In genomic region chr2:21142204-21142580, GRCm38 (mm10) we compare ENCODE assay signal across 8 mouse cellular contexts.
A peak's percentile ranks its signal among the peaks of the same experiment; 100 is the strongest.
DNase-seq lines count a peak whose midpoint lies in the region; ATAC-seq and TF ChIP-seq lines count a peak whose summit lies in the region.

No protein-coding gene starts in this region.

- H3K27ac ChIP-seq in cerebellum, adult 2 months (ENCODE audit: insufficient read depth, low read length), result peak overlapping the region; percentile 12; the same call in 1 of the 2 replicates

- no peak for TF ChIP-seq CTCF in cerebellum, adult 2 months (IDR thresholded peaks at IDR 0.05; ENCODE audit: borderline replicate concordance, insufficient read depth, low read depth, low read length)

- no peaks in the 10 kb centered on the region; the same call in 1 of the 2 replicates for H3K4me1 ChIP-seq in cerebellum, adult 2 months (ENCODE audit: control insufficient read depth, insufficient read depth, low read length)

- under 1% methylated on average over 15 of the region's 15 CpGs for WGBS in cerebellum, adult 2 months

- no peaks in the 10 kb centered on the region for H3K27me3 ChIP-seq in cerebellum, adult 2 months (ENCODE audit: control insufficient read depth, insufficient read depth, low read length)

- peak overlapping the region; percentile 59 for H3K4me3 ChIP-seq in cerebellum, adult 2 months (replicated peaks; ENCODE audit: insufficient read depth, low read depth, low read length)

- ATAC-seq in frontal cortex, adult (ENCODE audit: low TSS enrichment), result 0 out of 2 replicates have a peak, but pooled peaks have one; percentile 32
- no peak for ATAC-seq in activated CD4-positive, CD25-positive, alpha-beta regulatory T cell, adult 4 months

- DNase-seq in NIH3T3 (ENCODE audit: low read depth), result peak; percentile 78
- DNase-seq in cerebellum, adult 2 months, result peak; percentile 73
- peak; percentile 88 for DNase-seq in heart, postnatal 4 days
- DNase-seq in layer of hippocampus, postnatal 25 days (ENCODE audit: extremely low spot score in 1 of 2, low spot score in 1 of 2), result peak; percentile 22 to 54
- peak; percentile 78 for DNase-seq in lung, postnatal 10 days
- peak; percentile 68 to 79 for DNase-seq in right cerebral cortex, postnatal 10 days (ENCODE audit: low spot score in 2 of 2)

- 0 out of 2 replicates have a peak, but pooled peaks have one; percentile 8 for TF ChIP-seq POLR2A in cerebellum, adult 2 months (IDR thresholded peaks at IDR 0.05; ENCODE audit: borderline replicate concordance, insufficient read depth, low read length)

Comparison
In these comparisons a context has a peak if more than half of its experiments do, and no peak if none do; other contexts are left out.
1. DNase-seq: peak in every context shown above with its lines; median percentile 88 in heart, postnatal 4 days; 78 in NIH3T3; 78 in lung, postnatal 10 days; 74 in right cerebral cortex, postnatal 10 days; 73 in cerebellum, adult 2 months; 38 in layer of hippocampus, postnatal 25 days.